Mouse (Mus musculus) hindbrain, embryonic 16.5 days (tissue): ENCODE data around the gene Pcsk5. TPM values are rescaled to one million over a fixed set of nuclear protein-coding genes. Genes with fewer than 3 reads are reported as not detected.

Experiments
- ATAC-seq: fragments of 200-750 bp; cut with Nextera tagmentation; 2 replicates; pipeline ENCODE4 v1.8.0; 2017; ENCODE audit warnings: moderate TSS enrichment, moderate library complexity
- H3K27ac ChIP-seq: fragments of 300-500 bp; sonication (generic); 2 replicates; pipeline ENCODE4 v1.5.1; 2014; ENCODE audit warnings: low read depth, mild to moderate bottlenecking, control low read depth, low read length, moderate library complexity
- H3K27me3 ChIP-seq: fragments of 300-500 bp; sonication (generic); replicated peaks from 2 replicates; pipeline ENCODE4 v1.6.1; 2014; ENCODE audit warnings: low read length; ENCODE audit not compliant: control insufficient read depth, insufficient read depth
- H3K36me3 ChIP-seq: fragments of 300-500 bp; sonication (generic); 2 replicates; pipeline ENCODE4 v1.6.1; 2014; ENCODE audit warnings: mild to moderate bottlenecking, low read length, moderate library complexity, mixed read lengths; ENCODE audit not compliant: control insufficient read depth, insufficient read depth
- H3K4me1 ChIP-seq: fragments of 300-500 bp; sonication (generic); 2 replicates; pipeline ENCODE4 v1.6.1; 2014; ENCODE audit warnings: low read depth, low read length; ENCODE audit not compliant: control insufficient read depth, insufficient read depth
- H3K4me2 ChIP-seq: fragments of 300-500 bp; sonication (generic); 2 replicates; pipeline ENCODE4 v1.6.1; 2014; ENCODE audit warnings: mild to moderate bottlenecking, low read length, control low read depth, moderate library complexity
- H3K4me3 ChIP-seq: fragments of 300-500 bp; sonication (generic); 2 replicates; pipeline ENCODE4 v1.5.1; 2014; ENCODE audit warnings: mild to moderate bottlenecking, low read length, control low read depth, moderate library complexity
- H3K9ac ChIP-seq: fragments of 300-500 bp; sonication (generic); 2 replicates; pipeline ENCODE4 v1.6.1; 2014; ENCODE audit warnings: low read depth, mild to moderate bottlenecking, control low read depth, low read length, moderate library complexity
- H3K9me3 ChIP-seq: fragments of 300-500 bp; sonication (generic); 2 replicates; pipeline ENCODE4 v1.6.1; 2014; ENCODE audit warnings: mild to moderate bottlenecking, low read length, moderate library complexity; ENCODE audit not compliant: control insufficient read depth
- WGBS: fragments of 180-500 bp; shearing (Covaris S2); extraction: QIAGEN DNeasy Blood & Tissue Kit; methylation state at CpG from one replicate; pipeline ENCODE4 v1.1.7; 2014; 5-methylcytosine and 5-hydroxymethylcytosine counted together
- polyA plus RNA-seq: library from polyadenylated mRNA; unstranded; fragments of >200 nt; fragmentation: Nextera tagmentation; extraction: Ambion mirVana; gene quantifications from 2 replicates; pipeline ENCODE4 v1.2.1, GENCODE M21; 2015

Pcsk5 gene
- polyA plus RNA-seq, 1 experiment from 2014 or later, result 11.7 TPM

DNA sequence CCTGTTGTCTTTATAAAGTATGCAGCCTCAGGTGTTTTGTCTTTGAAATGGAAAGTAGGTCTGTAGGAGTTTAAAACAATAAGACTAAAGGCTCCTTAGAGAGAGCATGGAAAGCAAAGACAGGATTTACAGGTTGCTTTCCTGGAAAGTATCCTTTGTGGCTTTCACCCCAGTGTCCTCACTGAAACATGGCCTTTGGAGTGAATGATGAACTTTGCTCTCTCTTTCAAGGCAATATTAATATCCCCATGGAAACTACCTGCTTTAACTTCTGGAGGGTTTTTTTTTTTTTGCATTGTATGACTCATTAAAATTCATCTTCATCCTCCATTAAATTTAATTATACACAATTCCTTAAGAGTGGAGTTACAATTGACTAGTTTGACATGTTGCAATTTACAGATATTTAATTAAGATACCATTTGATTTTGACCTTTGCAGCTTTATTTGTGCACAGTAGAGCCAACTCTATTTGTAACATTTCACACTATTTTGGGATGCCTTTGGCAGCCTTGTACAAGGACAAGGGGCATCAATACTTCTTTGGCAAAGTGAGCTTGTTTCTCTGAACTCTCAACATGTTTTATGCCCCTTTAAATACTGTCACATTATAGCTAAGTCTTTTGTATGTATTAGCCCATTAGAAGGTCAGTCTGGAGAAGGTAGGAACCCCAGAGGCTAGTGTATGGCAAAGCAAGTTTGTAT lies 283.9 kb downstream of the Pcsk5 start:
- H3K27me3 ChIP-seq, result no peaks in the 10 kb centered on the region
- no peaks in the 10 kb centered on the region for H3K9me3 ChIP-seq
- no peak overlapping the region for H3K4me3 ChIP-seq
- H3K36me3 ChIP-seq, result no peaks in the 10 kb centered on the region
- H3K27ac ChIP-seq, result no peak overlapping the region
- no peak overlapping the region for H3K9ac ChIP-seq
- no peak overlapping the region for H3K4me2 ChIP-seq
- no peaks in the 10 kb centered on the region for H3K4me1 ChIP-seq
- no peak for ATAC-seq

DNA sequence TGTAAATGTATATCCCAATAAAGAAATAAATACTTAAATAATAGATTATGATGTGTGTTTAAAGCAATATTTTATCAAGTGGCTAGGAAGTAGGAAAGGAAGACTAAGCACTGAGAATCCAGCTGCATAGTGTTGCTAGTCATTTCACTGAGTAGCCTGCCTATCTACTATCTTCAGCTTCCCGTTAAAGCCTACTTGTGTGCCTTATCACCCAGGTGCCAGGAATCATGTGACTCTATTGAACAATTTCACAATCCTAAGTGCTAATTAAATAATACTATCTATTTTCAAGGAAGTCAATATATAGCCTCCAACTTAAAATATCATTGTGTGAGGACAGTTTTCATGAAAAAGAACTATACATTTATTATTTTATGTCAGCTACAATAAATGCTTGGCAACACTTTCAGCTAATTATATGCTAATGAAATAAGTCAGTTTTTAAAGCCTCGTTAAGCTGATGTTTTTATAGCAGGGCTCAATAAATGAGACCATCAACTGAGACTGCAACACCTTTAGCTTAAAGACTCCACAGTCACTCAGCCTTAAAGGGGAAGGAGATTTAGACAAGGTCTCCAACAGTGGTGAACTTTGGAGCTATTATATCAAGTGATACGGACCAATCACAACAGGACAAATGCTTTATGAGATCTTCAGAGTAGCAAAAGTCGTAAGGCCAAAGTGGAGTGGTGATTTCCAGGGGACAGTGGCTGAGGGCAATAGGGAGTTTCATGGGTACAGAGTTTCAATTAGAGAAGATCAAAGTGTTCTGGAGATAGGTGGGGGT lies 308.5 kb downstream of the Pcsk5 start:
- H3K9ac ChIP-seq, result no peak overlapping the region
- WGBS, result 78% methylated on average over 4 of the region's 4 CpGs
- no peaks in the 10 kb centered on the region for H3K36me3 ChIP-seq
- no peaks in the 10 kb centered on the region for H3K27me3 ChIP-seq
- H3K4me2 ChIP-seq, result no peak overlapping the region
- no peaks in the 10 kb centered on the region for H3K9me3 ChIP-seq
- no peak overlapping the region for H3K27ac ChIP-seq
- H3K4me1 ChIP-seq, result no peaks in the 10 kb centered on the region
- H3K4me3 ChIP-seq, result no peak overlapping the region
- no peak for ATAC-seq

DNA sequence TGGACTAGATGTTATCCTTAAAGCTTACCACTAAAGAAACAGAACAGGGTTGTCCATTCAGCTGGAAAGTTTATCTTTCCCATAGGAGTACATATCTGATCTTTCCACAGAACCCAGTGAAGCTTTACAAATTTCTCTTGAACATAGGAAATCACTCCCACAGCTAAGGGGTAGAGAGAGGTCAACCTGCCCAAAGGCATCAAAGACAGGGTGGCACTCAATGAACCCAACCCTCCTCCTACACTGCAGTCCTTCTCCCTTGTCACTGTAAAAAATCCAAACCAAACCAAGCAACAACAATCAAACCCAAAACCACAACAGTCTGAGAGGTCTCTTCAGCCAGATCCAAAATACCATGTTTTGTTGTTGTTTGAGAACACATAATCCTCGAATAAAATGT lies 311.9 kb downstream of the Pcsk5 start:
- no peaks in the 10 kb centered on the region for H3K27me3 ChIP-seq
- 88% methylated on average over 1 of the region's 1 CpGs for WGBS

DNA sequence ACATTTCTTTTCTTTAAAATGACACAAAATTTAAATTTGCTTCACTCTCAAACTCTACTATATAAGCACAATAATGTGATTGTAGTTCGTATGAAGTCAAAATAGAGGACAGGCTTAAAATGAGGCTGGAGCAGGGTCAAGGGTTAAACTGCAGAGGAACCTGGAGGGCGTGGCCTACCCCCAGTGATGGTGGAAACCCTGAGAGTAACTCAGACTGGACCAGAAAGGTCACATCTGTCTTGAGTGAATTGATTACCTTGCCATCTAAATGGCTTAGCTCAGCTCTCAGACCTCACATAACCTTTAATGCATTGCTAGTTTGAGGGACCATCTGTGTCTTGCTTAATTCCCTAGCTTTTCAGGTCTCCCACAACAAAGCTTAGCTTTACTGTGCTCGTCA lies 323.0 kb downstream of the Pcsk5 start:
- no peaks in the 10 kb centered on the region for H3K36me3 ChIP-seq
- H3K9me3 ChIP-seq, result no peaks in the 10 kb centered on the region
- no peak for ATAC-seq
- H3K4me2 ChIP-seq, result no peak overlapping the region
- no peak overlapping the region for H3K27ac ChIP-seq
- H3K9ac ChIP-seq, result no peak overlapping the region
- H3K27me3 ChIP-seq, result no peaks in the 10 kb centered on the region
- H3K4me1 ChIP-seq, result no peaks in the 10 kb centered on the region
- H3K4me3 ChIP-seq, result no peak overlapping the region
- 81% methylated on average over 3 of the region's 3 CpGs for WGBS

More for the DNA sequence above, 311.9 kb downstream of the Pcsk5 start:
- H3K9me3 ChIP-seq, result no peaks in the 10 kb centered on the region
- H3K4me1 ChIP-seq, result no peaks in the 10 kb centered on the region
- no peak overlapping the region for H3K4me3 ChIP-seq
- no peaks in the 10 kb centered on the region for H3K36me3 ChIP-seq
- no peak overlapping the region for H3K9ac ChIP-seq
- no peak overlapping the region for H3K4me2 ChIP-seq
- H3K27ac ChIP-seq, result no peak overlapping the region
- no peak for ATAC-seq

DNA sequence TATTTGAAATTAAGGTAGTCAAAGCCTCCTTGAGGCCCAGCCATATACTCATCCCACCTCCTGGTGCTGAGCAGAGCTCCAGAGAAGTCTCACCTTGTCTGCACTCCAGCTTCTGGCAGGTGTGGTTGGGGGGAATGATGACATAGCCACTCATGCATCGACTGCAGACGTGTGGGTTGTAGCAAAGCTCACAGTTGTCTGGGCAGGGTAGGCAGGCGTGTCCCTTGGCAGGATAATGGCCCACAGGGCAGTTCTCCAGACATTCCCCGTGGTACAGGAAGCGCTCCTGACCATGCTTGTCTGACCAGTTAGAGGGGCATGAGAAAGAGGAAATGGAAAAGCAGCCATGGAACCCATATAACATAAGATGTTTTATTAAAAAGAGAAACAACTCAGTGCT lies 326.1 kb downstream of the Pcsk5 start:
- Histone ChIP-seq H3K9me3 (no peaks in the 10 kb centered on the region), H3K4me3 (no peak overlapping the region), H3K4me1 (no peaks in the 10 kb centered on the region), H3K4me2 (no peak overlapping the region), H3K36me3 (no peaks in the 10 kb centered on the region), H3K9ac (no peak overlapping the region), H3K27ac (no peak overlapping the region), H3K27me3 (no peaks in the 10 kb centered on the region)
- WGBS, result 80% methylated on average over 5 of the region's 5 CpGs
- ATAC-seq, result no peak

DNA sequence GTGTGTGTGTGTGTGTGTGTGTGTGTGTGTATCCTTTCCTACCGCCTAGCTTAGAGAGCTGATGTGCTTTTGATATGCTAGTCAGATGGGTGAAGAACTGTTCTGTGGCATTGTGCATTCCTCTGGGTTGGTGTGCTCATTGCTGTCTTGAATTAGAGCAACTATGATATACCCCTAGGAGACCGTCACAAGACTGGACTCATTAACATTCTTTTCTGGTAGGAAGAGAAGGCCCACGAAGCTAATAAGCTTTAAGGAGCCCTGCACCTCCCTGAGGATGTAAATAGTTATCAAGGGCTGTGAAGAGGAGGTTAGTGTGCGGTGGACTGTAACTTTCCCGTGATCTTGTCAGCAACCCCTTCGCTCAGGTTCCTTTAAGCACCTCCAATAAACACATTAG lies 333.2 kb downstream of the Pcsk5 start:
- Histone ChIP-seq H3K27me3 (no peaks in the 10 kb centered on the region), H3K4me2 (no peak overlapping the region), H3K4me3 (no peak overlapping the region), H3K36me3 (no peaks in the 10 kb centered on the region), H3K9me3 (no peaks in the 10 kb centered on the region), H3K27ac (no peak overlapping the region), H3K4me1 (no peaks in the 10 kb centered on the region), H3K9ac (no peak overlapping the region)
- WGBS, result 75% methylated on average over 6 of the region's 6 CpGs
- ATAC-seq, result no peak

DNA sequence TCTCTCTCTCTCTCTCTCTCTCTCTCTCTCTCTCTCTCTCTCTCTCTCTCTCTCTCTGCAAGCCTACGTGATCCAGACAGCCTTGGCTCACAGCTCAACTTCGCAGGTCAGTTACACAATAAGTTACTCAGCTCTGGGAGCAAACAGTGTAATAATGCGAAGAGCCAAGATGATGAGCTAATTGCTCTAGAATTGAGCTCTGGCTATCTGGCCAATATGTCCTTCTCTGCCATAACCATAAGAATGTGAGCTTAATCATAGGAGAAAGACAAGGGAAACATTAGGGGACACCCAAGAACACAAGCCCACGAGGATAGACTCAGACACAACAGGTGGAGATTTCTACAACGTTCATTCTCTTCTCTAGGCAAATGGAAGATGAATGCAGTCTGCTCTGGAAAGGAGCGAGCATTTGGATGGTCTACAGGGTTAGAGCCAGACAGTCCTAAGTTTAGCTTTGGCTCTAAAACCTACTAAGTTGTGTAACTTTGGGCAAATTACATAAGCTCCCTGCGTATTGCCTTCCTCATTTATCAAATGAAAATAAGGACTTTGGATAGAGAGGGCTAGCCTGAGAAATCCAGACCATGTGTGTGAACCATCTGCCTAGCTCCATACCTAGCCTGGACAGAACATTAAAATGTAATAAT lies 338.7 kb downstream of the Pcsk5 start:
- no peaks in the 10 kb centered on the region for H3K9me3 ChIP-seq
- H3K27me3 ChIP-seq, result no peaks in the 10 kb centered on the region
- no peaks in the 10 kb centered on the region for H3K36me3 ChIP-seq
- no peak overlapping the region for H3K4me2 ChIP-seq
- H3K27ac ChIP-seq, result no peak overlapping the region
- no peak for ATAC-seq
- WGBS, result 90% methylated on average over 7 of the region's 7 CpGs
- no peak overlapping the region for H3K4me3 ChIP-seq
- H3K9ac ChIP-seq, result no peak overlapping the region
- no peaks in the 10 kb centered on the region for H3K4me1 ChIP-seq

DNA sequence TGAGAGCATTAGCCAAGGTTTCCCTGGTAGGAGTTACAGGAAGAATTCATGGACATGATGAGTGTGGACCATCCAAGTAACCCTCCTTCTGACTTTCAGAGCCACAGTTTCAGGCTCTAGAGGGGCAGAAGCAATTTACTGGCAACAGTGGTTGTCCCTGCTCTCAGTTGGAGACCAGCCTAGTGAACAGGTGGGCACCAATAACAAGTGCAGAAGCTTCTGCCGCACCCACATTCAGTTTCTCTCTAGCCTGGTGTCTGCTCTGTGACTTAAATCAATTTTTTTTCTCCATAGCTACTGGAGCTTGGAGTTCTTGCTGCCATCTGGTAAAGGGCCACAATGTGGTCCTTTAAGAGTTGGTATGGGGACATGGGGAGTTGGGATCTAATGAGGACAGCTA lies 341.3 kb downstream of the Pcsk5 start:
- no peaks in the 10 kb centered on the region for H3K36me3 ChIP-seq
- H3K4me2 ChIP-seq, result no peak overlapping the region
- H3K9me3 ChIP-seq, result no peaks in the 10 kb centered on the region
- no peak overlapping the region for H3K9ac ChIP-seq
- ATAC-seq, result no peak
- no peaks in the 10 kb centered on the region for H3K27me3 ChIP-seq
- H3K4me3 ChIP-seq, result no peak overlapping the region
- WGBS, result 100% methylated on average over 1 of the region's 1 CpGs
- no peaks in the 10 kb centered on the region; the same call in 1 of the 2 replicates for H3K4me1 ChIP-seq
- H3K27ac ChIP-seq, result no peak overlapping the region

DNA sequence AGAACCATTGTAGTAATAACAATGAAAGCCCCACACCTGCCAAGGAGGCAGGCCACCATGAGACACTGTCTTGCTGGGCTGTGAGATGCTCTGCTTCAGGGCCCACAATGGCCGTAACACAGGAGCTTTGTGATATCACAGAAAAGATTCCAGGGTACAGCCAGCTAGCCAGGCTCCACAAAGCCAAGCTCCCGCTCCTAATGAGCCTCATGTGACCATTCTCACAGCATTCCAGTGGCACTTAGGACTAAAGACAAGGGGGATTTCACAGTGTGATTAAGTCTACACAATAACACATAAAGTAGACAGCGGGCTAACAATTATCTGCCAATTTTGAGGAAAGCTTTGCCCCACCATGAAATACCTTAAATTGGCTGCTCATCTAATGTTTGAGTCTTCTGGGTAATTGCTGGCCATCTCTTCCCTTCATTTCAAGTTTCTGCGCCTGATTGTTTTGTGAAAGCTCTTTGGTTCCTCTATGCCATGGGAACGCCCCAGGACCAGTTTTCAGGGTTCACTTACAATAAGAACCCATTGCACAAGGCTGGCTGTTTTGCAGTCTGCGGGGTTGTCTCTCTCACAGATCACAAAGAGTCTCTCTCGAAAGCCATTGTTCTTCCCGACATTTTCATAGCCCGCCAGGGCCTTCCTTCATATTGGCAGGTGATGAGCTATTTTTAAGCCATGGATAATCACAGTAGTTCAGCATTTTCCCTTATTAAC lies 345.4 kb downstream of the Pcsk5 start:
- no peak overlapping the region for H3K27ac ChIP-seq
- 47% methylated on average over 9 of the region's 9 CpGs for WGBS
- H3K9me3 ChIP-seq, result no peaks in the 10 kb centered on the region
- ATAC-seq, result peak; percentile 55
- H3K9ac ChIP-seq, result no peak overlapping the region
- no peaks in the 10 kb centered on the region for H3K27me3 ChIP-seq
- H3K4me2 ChIP-seq, result no peak overlapping the region
- no peaks in the 10 kb centered on the region; the same call in none of the 2 replicates for H3K4me1 ChIP-seq
- H3K36me3 ChIP-seq, result no peaks in the 10 kb centered on the region
- H3K4me3 ChIP-seq, result no peak overlapping the region
